Mouse (Mus musculus): ENCODE data around the gene Rnf212b.

Gene Rnf212b

GRCm38 (mm10) chr14:54876539-54877047, 62.7 kb downstream of the Rnf212b start:
- DNase-seq: peak; percentile 92 to 95

GRCm38 (mm10) chr14:54877048-54877715, 63.2 kb downstream of the Rnf212b start, which contains the start of gene Ppp1r3e:
TSS of gene Ppp1r3e (minus strand) at chr14:54877550.
- DNase-seq: peak; percentile 75 to 77

- DNase-seq: peak; percentile 80 to 88
Measured at GRCm38 (mm10) chr14:54883154-54884021, 69.4 kb downstream of the Rnf212b start, which contains the start of the genes Bcl2l2 and Gm20521. TSS of gene Bcl2l2 (plus strand) at chr14:54883377. TSS of gene Gm20521 (plus strand) at chr14:54883441.

- peak in 1 of 2 experiments; percentile 16 for DNase-seq
Measured at GRCm38 (mm10) chr14:54884022-54884712, 70.2 kb downstream of the Rnf212b start.

GRCm38 (mm10) chr14:54885309-54885708, 71.4 kb downstream of the Rnf212b start:
- no peak for DNase-seq

- DNase-seq: no peak
Measured at GRCm38 (mm10) chr14:54892200-54892599, 78.3 kb downstream of the Rnf212b start, which contains the start of gene Pabpn1. TSS of gene Pabpn1 (plus strand) at chr14:54892500.

- DNase-seq: peak; percentile 96 to 99
Measured at GRCm38 (mm10) chr14:54893651-54894181, 79.8 kb downstream of the Rnf212b start.

- DNase-seq: peak; percentile 64 to 70
Measured at GRCm38 (mm10) chr14:54894296-54895151, 80.6 kb downstream of the Rnf212b start.

- DNase-seq: no peak
Measured at GRCm38 (mm10) chr14:54897445-54897844, 83.5 kb downstream of the Rnf212b start.

GRCm38 (mm10) chr14:54900383-54900782, 86.4 kb downstream of the Rnf212b start:
- DNase-seq: peak; percentile 61 to 70

- DNase-seq: no peak
Measured at GRCm38 (mm10) chr14:54903641-54904040, 89.7 kb downstream of the Rnf212b start.
